Mouse (Mus musculus) thymus, adult 2 months (tissue): ENCODE data around the gene Ppm1h.

ENCODE experiments used
- CTCF ChIP-seq: fragments of 200-500 bp; IDR thresholded peaks from 2 replicates; pipeline ENCODE4 v1.5.1; 2012; ENCODE audit warnings: mild to moderate bottlenecking, control low read depth, low read length, moderate library complexity, borderline replicate concordance; ENCODE audit not compliant: control insufficient read depth, poor library complexity, insufficient read depth; ENCODE audit errors: extremely low read depth
- POLR2A ChIP-seq: fragments of 200-500 bp; IDR thresholded peaks from 2 replicates; pipeline ENCODE4 v1.6.1; 2012; ENCODE audit warnings: mild to moderate bottlenecking, low read length, control low read depth, moderate library complexity; ENCODE audit not compliant: control insufficient read depth, poor library complexity, insufficient read depth; ENCODE audit errors: extremely low read depth

DNA sequence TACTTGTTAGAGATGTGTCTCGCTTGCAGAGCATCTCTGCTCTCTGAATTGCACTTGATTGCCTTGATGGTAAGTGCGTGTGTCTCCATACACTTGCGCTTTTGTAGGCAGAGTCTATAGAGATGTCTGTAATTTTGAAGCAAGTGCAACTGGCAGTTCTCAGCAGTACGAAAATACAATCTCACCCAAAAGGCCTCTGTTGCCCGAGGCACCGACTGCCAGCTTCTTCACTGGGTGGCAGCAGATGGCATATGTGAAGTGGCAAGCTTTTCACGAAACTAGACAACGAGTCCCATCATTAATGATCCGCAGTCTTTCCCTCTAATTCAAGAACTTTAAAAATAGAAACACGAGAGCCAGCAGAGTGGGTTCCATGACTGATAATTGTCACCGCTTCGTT is 37.3 kb downstream of the Ppm1h start:
- TF ChIP-seq POLR2A, result no peak
- no peak for TF ChIP-seq CTCF
